32 mouse cellular contexts compared by ENCODE assay signal in genomic region chr15:93956801-93957200, GRCm38 (mm10).
DNase-seq lines count a peak whose midpoint lies in the region; ATAC-seq and TF ChIP-seq lines count a peak whose summit lies in the region.
"Had no signal": no experiment of that assay in that cellular context is flagged by ENCODE, and none has a peak within 500 bp of the region (broad histone marks: within the 10 kb centered on the region; RNA-seq: fewer than 3 reads in every experiment).

No protein-coding gene starts in this region.

- H3K4me2 ChIP-seq in hindbrain, postnatal 0 days (ENCODE audit: low read depth, low read length) = no peak overlapping the region
- H3K4me2 ChIP-seq in hindbrain, embryonic 16.5 days (ENCODE audit: low read length) = no peak overlapping the region
- H3K4me2 ChIP-seq: forebrain, embryonic 12.5 days; heart, embryonic 11.5 days; hindbrain, embryonic 12.5 days; limb, embryonic 15.5 days; liver, embryonic 13.5 days; midbrain, embryonic 12.5 days had no signal

- no peak for ATAC-seq in hindbrain, postnatal 0 days
- ATAC-seq in hindbrain, embryonic 16.5 days = no peak
- ATAC-seq: CD4-positive, CD25-positive, alpha-beta regulatory T cell, adult 4 months; intestine, postnatal 0 days; lung, postnatal 0 days had no signal

- H3K36me3 ChIP-seq in hindbrain, postnatal 0 days (ENCODE audit: insufficient read depth, low read length) = no peaks in the 10 kb centered on the region
- no peaks in the 10 kb centered on the region for H3K36me3 ChIP-seq in hindbrain, embryonic 16.5 days (ENCODE audit: control insufficient read depth, insufficient read depth, low read length)
- H3K36me3 ChIP-seq: forebrain, embryonic 12.5 days; hindbrain, embryonic 12.5 days; limb, embryonic 10.5 days; limb, embryonic 15.5 days; liver, embryonic 13.5 days; midbrain, embryonic 12.5 days had no signal

- WGBS in hindbrain, postnatal 0 days = 96% methylated on average over 11 of the region's 11 CpGs
- WGBS in hindbrain, embryonic 16.5 days = 94% methylated on average over 11 of the region's 11 CpGs

- DNase-seq in hindbrain, postnatal 0 days (ENCODE audit: low spot score) = peak; percentile 8
- peak; percentile 32 for DNase-seq in right cerebral cortex, adult 18-20 months
- no peak for DNase-seq in right cerebral cortex, postnatal 4 days
- DNase-seq in right cerebral cortex, adult 2 months (ENCODE audit: low spot score in 2 of 2) = peak; percentile 44 to 46
- no peak for DNase-seq in heart, adult 8-10 months (ENCODE audit: low spot score)
- DNase-seq in gastrocnemius, postnatal 10 days = no peak
- DNase-seq: adrenal gland, postnatal 25 days; cerebellum, adult 18-20 months; cerebellum, postnatal 10 days; gastrocnemius, postnatal 25 days; heart, adult 11 months; heart, postnatal 36 days; kidney, adult 9 months; kidney, postnatal 10 days; liver, embryonic 13.5 days; lung, adult 18-20 months; lung, postnatal 4 days; retina, postnatal 1 day; thymus, adult 18-20 months; thymus, postnatal 25 days had no signal

- H3K9ac ChIP-seq in hindbrain, postnatal 0 days (replicated peaks; ENCODE audit: low read length) = no peak overlapping the region
- H3K9ac ChIP-seq in hindbrain, embryonic 16.5 days (ENCODE audit: low read depth, low read length) = no peak overlapping the region
- H3K9ac ChIP-seq: forebrain, embryonic 12.5 days; hindbrain, embryonic 12.5 days; limb, embryonic 15.5 days; liver, embryonic 13.5 days; midbrain, embryonic 12.5 days had no signal

- no peaks in the 10 kb centered on the region for H3K27me3 ChIP-seq in hindbrain, postnatal 0 days (ENCODE audit: insufficient read depth, low read length)
- no peaks in the 10 kb centered on the region for H3K27me3 ChIP-seq in hindbrain, embryonic 16.5 days (replicated peaks; ENCODE audit: control insufficient read depth, insufficient read depth, low read length)
- H3K27me3 ChIP-seq: forebrain, embryonic 12.5 days; hindbrain, embryonic 12.5 days; limb, embryonic 15.5 days; liver, embryonic 13.5 days; megakaryocyte, embryonic 14.5 days; midbrain, embryonic 12.5 days had no signal

- H3K4me3 ChIP-seq in hindbrain, postnatal 0 days (ENCODE audit: low read length) = no peak overlapping the region
- H3K4me3 ChIP-seq in hindbrain, embryonic 16.5 days (ENCODE audit: low read length) = no peak overlapping the region
- H3K4me3 ChIP-seq: erythroblast, embryonic 14.5 days; forebrain, embryonic 12.5 days; hindbrain, embryonic 12.5 days; limb, embryonic 10.5 days; limb, embryonic 15.5 days; liver, embryonic 13.5 days; megakaryocyte, embryonic 14.5 days; midbrain, embryonic 12.5 days had no signal

- H3K4me1 ChIP-seq in hindbrain, postnatal 0 days (ENCODE audit: insufficient read depth, low read length) = no peaks in the 10 kb centered on the region
- no peaks in the 10 kb centered on the region for H3K4me1 ChIP-seq in hindbrain, embryonic 16.5 days (ENCODE audit: control insufficient read depth, insufficient read depth, low read depth, low read length)
- H3K4me1 ChIP-seq: forebrain, embryonic 12.5 days; hindbrain, embryonic 12.5 days; liver, embryonic 13.5 days; megakaryocyte, embryonic 14.5 days; midbrain, embryonic 12.5 days had no signal

- H3K27ac ChIP-seq in hindbrain, postnatal 0 days = no peak overlapping the region
- no peak overlapping the region for H3K27ac ChIP-seq in hindbrain, embryonic 16.5 days (ENCODE audit: low read depth, low read length)
- H3K27ac ChIP-seq: forebrain, embryonic 12.5 days; hindbrain, embryonic 12.5 days; limb, embryonic 10.5 days; limb, embryonic 15.5 days; liver, embryonic 13.5 days; midbrain, embryonic 12.5 days had no signal

- H3K9me3 ChIP-seq in hindbrain, postnatal 0 days (ENCODE audit: low read length) = no peaks in the 10 kb centered on the region
- no peaks in the 10 kb centered on the region for H3K9me3 ChIP-seq in hindbrain, embryonic 16.5 days (ENCODE audit: control insufficient read depth, low read length)
- H3K9me3 ChIP-seq: forebrain, embryonic 12.5 days; hindbrain, embryonic 12.5 days; limb, embryonic 10.5 days; limb, embryonic 15.5 days; midbrain, embryonic 12.5 days had no signal

- no peak for TF ChIP-seq CTCF in hindbrain, postnatal 0 days (IDR thresholded peaks at IDR 0.05; ENCODE audit: low read depth)

Comparison
In these comparisons a context has a peak if more than half of its experiments do, and no peak if none do; other contexts are left out.
1. DNase-seq: peak in hindbrain, postnatal 0 days (single experiment), right cerebral cortex, adult 18-20 months (single experiment) and right cerebral cortex, adult 2 months (2 of 2); none in right cerebral cortex, postnatal 4 days (single experiment), heart, adult 8-10 months (single experiment) and gastrocnemius, postnatal 10 days (single experiment).